Mouse (Mus musculus) adipocyte (in vitro differentiated cells): ENCODE data around the gene Naa16.

Experiments used
- DNase-seq: peaks from one replicate; pipeline ENCODE4 v3.0.0-alpha.2; 2016; ENCODE audit warnings: low spot score

Naa16 gene

DNA sequence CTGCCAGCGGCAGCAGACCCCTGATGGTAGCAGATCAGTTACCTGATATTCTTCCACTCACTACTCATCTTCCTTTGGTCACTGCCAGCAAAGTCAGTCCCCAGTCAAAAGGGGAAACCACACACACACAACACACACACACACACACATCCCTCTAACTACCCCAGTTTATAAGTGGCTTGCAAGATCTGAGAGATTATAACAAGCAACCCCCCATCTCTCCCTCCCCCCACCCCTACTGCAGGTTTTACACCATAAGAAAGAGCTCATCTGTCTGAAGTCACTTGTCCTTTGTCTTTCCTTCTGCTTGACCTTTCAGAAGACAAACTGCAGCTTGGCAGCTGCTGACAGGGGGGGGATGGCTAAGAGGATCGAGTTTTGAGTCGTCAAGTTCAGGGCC is 115.1 kb downstream of the Naa16 start:
- no peak for DNase-seq
